Mouse (Mus musculus): ENCODE measurements around the gene Herpud1. TPM values are rescaled to one million over a fixed set of nuclear protein-coding genes. Genes with fewer than 3 reads are reported as not detected.

Gene Herpud1
- polyA plus RNA-seq, 1 experiment from 2014 or later: 54.0 TPM

DNA sequence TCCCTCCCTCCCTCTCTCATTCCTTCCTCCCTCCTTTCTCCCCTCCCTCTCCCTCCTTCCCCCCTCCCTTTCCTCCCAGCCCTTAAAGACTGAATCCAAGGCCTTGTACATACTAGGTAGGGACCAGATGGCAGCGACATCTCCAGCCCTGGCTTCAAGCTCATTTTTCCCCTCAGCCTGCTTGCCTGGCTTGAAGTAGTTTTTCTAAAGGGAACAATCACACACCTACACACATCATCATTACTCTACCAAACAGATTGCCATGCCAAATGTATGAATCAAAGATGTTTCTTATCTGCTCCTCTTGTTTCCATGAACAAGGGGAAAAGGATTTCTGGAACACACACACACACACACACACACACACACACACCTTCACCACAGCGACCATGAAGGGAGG lies 58.2 kb downstream of the Herpud1 start:
- no peak overlapping the region for H3K27ac ChIP-seq
- no peak overlapping the region for H3K4me3 ChIP-seq
- H3K9me3 ChIP-seq (replicated peaks): no peaks in the 10 kb centered on the region
- no peak for DNase-seq (ENCODE audit: low spot score)
- WGBS: 80% methylated on average over 2 of the region's 2 CpGs
- H3K36me3 ChIP-seq: no peaks in the 10 kb centered on the region
- H3K27me3 ChIP-seq (ENCODE audit: low read depth, poor library complexity, severe bottlenecking): no peaks in the 10 kb centered on the region
- 0 out of 2 replicates have a peak, but pooled peaks cover 3% of the 10 kb centered on the region for H3K4me1 ChIP-seq

Other genes with a start within 250 kb of the Herpud1 start
- not detected in 2 replicates for gene Mt4, start 249.2 kb upstream of the Herpud1 start, polyA plus RNA-seq (2016; fragmentation: Nextera tagmentation; extraction: Ambion mirVana)
- 0.30 TPM in 1 of 2 replicates, not detected in the other for gene Mt3, start 233.8 kb upstream of the Herpud1 start, polyA plus RNA-seq (2016; fragmentation: Nextera tagmentation; extraction: Ambion mirVana)
- 30.0 and 45.6 TPM in 2 replicates for gene Mt2, start 213.8 kb upstream of the Herpud1 start, polyA plus RNA-seq (2016; fragmentation: Nextera tagmentation; extraction: Ambion mirVana)
- 105 and 163 TPM in 2 replicates for gene Mt1, start 207.4 kb upstream of the Herpud1 start, polyA plus RNA-seq (2016; fragmentation: Nextera tagmentation; extraction: Ambion mirVana)
- gene Nup93, start 171.9 kb upstream of the Herpud1 start, polyA plus RNA-seq (2016; fragmentation: Nextera tagmentation; extraction: Ambion mirVana): 139 and 146 TPM in 2 replicates
- not detected in 2 replicates for gene Slc12a3, start 57.2 kb upstream of the Herpud1 start, polyA plus RNA-seq (2016; fragmentation: Nextera tagmentation; extraction: Ambion mirVana)
- not detected in 2 replicates for gene Nlrc5, start 47.9 kb downstream of the Herpud1 start, polyA plus RNA-seq (2016; fragmentation: Nextera tagmentation; extraction: Ambion mirVana)
- gene Cpne2, start 146.6 kb downstream of the Herpud1 start, polyA plus RNA-seq (2016; fragmentation: Nextera tagmentation; extraction: Ambion mirVana): 5.8 and 6.6 TPM in 2 replicates
- gene Rspry1, start 215.5 kb downstream of the Herpud1 start, polyA plus RNA-seq (2016; fragmentation: Nextera tagmentation; extraction: Ambion mirVana): 42.1 and 49.2 TPM in 2 replicates
- gene Fam192a, start 215.6 kb downstream of the Herpud1 start, polyA plus RNA-seq (2016; fragmentation: Nextera tagmentation; extraction: Ambion mirVana): 81.0 and 89.0 TPM in 2 replicates

Measured in limb, embryonic 10.5 days (tissue).